Mouse (Mus musculus) neutrophil, adult 83 days (primary cell): ENCODE measurements around the gene Ggct. TPM values are rescaled to one million over a fixed set of nuclear protein-coding genes. Genes with fewer than 3 reads are reported as not detected.

Experiments
- total RNA-seq, 2 experiments: library from RNA; stranded (reverse); gene quantifications; one replicate each; pipeline ENCODE4 v1.2.4; 2023

Gene Ggct
- 1 to 10 TPM; 2.2 to 3.7 TPM for total RNA-seq

GRCm38 (mm10) chr6:54992734-54993260, at the start of gene Ggct:
Ggct (minus strand) TSS chr6:54992950.

GRCm38 (mm10) chr6:55037799-55038670, 45.3 kb upstream of the Ggct start, which contains the start of gene Gars:
Gars (plus strand) TSS chr6:55038007.

GRCm38 (mm10) chr6:54972111-54972928, 20.4 kb downstream of the Ggct start, which contains the start of gene Nod1:
Nod1 (minus strand) TSS chr6:54972612.

Other genes with a start within 250 kb of the Ggct start
- gene Znrf2, start 176.0 kb downstream of the Ggct start, total RNA-seq: 10 to 100 TPM; 27.7 to 33.7 TPM
- 10 to 100 TPM; 24.2 to 35.9 TPM for gene Nod1, start 20.3 kb downstream of the Ggct start, total RNA-seq
- gene Gars, start 45.1 kb upstream of the Ggct start, total RNA-seq: 10 to 100 TPM; 45.5 to 49.8 TPM
- not detected for gene Crhr2, start 140.1 kb upstream of the Ggct start, total RNA-seq
- not detected for gene Inmt, start 182.1 kb upstream of the Ggct start, total RNA-seq
- gene Mindy4, start 210.4 kb upstream of the Ggct start, total RNA-seq: 1 to 10 TPM; 1.6 to 1.9 TPM